Mouse (Mus musculus): ENCODE measurements at regions not wholly inside any gene's neighbourhood (a gene's known extent, or its start where the extent isn't known, plus 50 kb on each side); places are given as distances from the start of the nearest gene placed in this dataset.

- TF ChIP-seq CTCF (IDR thresholded peaks at IDR 0.05) = no peak
- no peak for TF ChIP-seq EP300 (IDR thresholded peaks at IDR 0.05)
Observed at GRCm38 (mm10) chr3:53974905-53975551, 111.4 kb upstream of the Ufm1 start.
